Mouse (Mus musculus): ENCODE measurements around the gene Chrnb2.

DNA sequence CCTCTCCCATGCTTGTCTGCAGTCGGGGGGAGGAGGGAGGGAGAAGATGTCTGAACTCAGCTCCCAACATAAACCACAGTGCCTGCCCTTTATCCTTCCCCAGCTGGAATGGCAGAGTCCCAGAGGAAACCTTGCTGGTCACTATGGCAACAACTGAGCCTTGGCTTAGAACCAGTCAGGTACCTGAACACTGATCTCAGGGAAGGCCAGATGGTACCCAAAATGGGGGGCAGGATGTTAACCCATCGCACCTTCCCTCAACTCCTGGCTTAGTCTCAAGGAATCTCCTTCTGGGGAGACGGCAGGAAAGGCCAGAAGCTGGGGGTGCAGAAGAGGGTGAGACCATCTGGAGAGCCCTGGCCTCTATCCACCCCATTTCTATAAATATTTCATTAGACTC is 4.6 kb downstream of the Chrnb2 start:
- TF ChIP-seq POLR2A (IDR thresholded peaks at IDR 0.05; ENCODE audit: borderline replicate concordance, extremely low read depth, low read depth, low read length) (no peak), CTCF (IDR thresholded peaks at IDR 0.05; ENCODE audit: insufficient read depth, low read length) (no peak)

All from lung, adult 2 months (tissue).